Mouse (Mus musculus) B cell, adult 2 months (primary cell): ENCODE measurements around the gene Cadps.

Source experiments
- DNase-seq, 2 experiments: peaks; one replicate each; pipeline ENCODE4 v3.0.0; 2022

The Cadps gene

GRCm38 (mm10) chr14:12822491-12823219, at the start of gene Cadps:
Gene Cadps, minus strand, starts transcription at chr14:12823079.
- no peak for DNase-seq

- DNase-seq = no peak
Observed at GRCm38 (mm10) chr14:12869605-12870004, 46.7 kb upstream of the Cadps start.

- no peak for DNase-seq
Observed at GRCm38 (mm10) chr14:12865258-12865657, 42.4 kb upstream of the Cadps start.

- no peak for DNase-seq
Observed at GRCm38 (mm10) chr14:12843860-12844259, 21.0 kb upstream of the Cadps start.

GRCm38 (mm10) chr14:12839471-12839870, 16.6 kb upstream of the Cadps start:
- DNase-seq = no peak

- no peak for DNase-seq
Observed at GRCm38 (mm10) chr14:12838949-12839348, 16.1 kb upstream of the Cadps start.

GRCm38 (mm10) chr14:12838323-12838722, 15.4 kb upstream of the Cadps start:
- DNase-seq = no peak

GRCm38 (mm10) chr14:12837902-12838301, 15.0 kb upstream of the Cadps start:
- DNase-seq = no peak

GRCm38 (mm10) chr14:12823781-12824180, 902 bp upstream of the Cadps start:
- no peak for DNase-seq

GRCm38 (mm10) chr14:12821831-12822490, 918 bp downstream of the Cadps start:
- DNase-seq = no peak

- DNase-seq = no peak
Observed at GRCm38 (mm10) chr14:12821156-12821813, 1.6 kb downstream of the Cadps start.

GRCm38 (mm10) chr14:12820149-12820548, 2.7 kb downstream of the Cadps start:
- no peak for DNase-seq

GRCm38 (mm10) chr14:12818442-12818841, 4.4 kb downstream of the Cadps start:
- DNase-seq = no peak

- DNase-seq = no peak
Observed at GRCm38 (mm10) chr14:12812072-12812471, 10.8 kb downstream of the Cadps start.

GRCm38 (mm10) chr14:12802995-12803394, 19.9 kb downstream of the Cadps start:
- no peak for DNase-seq

GRCm38 (mm10) chr14:12801100-12801499, 21.8 kb downstream of the Cadps start:
- DNase-seq = no peak

- DNase-seq = no peak
Observed at GRCm38 (mm10) chr14:12798926-12799325, 24.0 kb downstream of the Cadps start.

GRCm38 (mm10) chr14:12784296-12784695, 38.6 kb downstream of the Cadps start:
- no peak for DNase-seq

GRCm38 (mm10) chr14:12780016-12780415, 42.9 kb downstream of the Cadps start:
- DNase-seq = no peak

- DNase-seq = no peak
Observed at GRCm38 (mm10) chr14:12777990-12778389, 44.9 kb downstream of the Cadps start.

GRCm38 (mm10) chr14:12768870-12769269, 54.0 kb downstream of the Cadps start:
- DNase-seq = no peak

- DNase-seq = no peak
Observed at GRCm38 (mm10) chr14:12753237-12753636, 69.6 kb downstream of the Cadps start.

GRCm38 (mm10) chr14:12751821-12752220, 71.1 kb downstream of the Cadps start:
- no peak for DNase-seq

GRCm38 (mm10) chr14:12730979-12731378, 91.9 kb downstream of the Cadps start:
- no peak for DNase-seq
